Mouse (Mus musculus): ENCODE measurements around the gene Bloc1s5.

DNA sequence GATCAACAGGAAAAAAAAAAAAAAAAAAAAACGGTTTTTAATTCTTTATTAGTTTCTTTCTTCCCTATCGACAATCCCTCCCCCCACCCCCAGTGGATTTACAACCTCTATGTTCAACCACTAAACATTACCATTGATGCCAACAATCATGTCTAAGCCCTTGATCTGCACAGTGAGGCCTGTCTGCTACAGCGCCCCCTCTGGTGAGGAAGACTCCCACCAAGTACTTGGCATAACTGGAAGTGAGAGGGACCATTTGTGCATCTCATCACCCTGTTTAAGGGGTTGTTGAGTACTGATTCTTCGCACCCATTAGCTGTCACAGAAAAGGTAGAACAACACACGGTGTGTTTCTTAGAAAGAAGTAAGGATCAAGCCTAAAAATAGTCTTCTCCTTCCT, 86.2 kb downstream of the Bloc1s5 start:
- TF ChIP-seq POLR2A (IDR thresholded peaks at IDR 0.05; ENCODE audit: extremely low read depth, insufficient read depth, low read length) (no peak), CTCF (IDR thresholded peaks at IDR 0.05; ENCODE audit: extremely low read depth, insufficient read depth, low read length) (no peak)
